Mouse (Mus musculus): ENCODE results near the gene Syn3. TPM values are rescaled to one million over a fixed set of nuclear protein-coding genes. Genes with fewer than 3 reads are reported as not detected.

The Syn3 gene
- polyA plus RNA-seq, 1 experiment from 2014 or later: 5.9 TPM

DNA sequence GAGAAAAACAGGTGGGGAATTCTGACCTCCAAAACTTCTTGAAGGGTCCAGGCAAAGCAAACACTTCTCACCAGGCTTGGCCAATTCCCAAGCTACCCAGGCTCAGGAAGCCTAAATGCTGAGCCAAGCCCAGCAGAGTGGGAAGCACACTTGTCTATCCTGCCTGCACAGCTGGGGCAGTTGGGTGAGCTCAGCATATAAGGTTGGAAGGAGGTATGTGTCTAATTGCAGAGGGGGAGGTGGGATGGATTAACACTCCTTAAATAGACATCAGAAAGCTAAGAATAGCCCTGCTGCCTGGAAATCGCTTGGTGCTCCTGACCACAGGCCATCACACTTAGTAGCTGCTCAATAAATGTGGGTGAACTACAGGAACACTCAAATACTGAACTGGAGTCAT is 185.2 kb downstream of the Syn3 start:
- TF ChIP-seq CTCF (IDR thresholded peaks at IDR 0.05; ENCODE audit: low read depth): no peak
- 79% methylated on average over 1 of the region's 1 CpGs for WGBS
- no peak for ATAC-seq (replicated peaks; ENCODE audit: low FRiP score, low read depth)

DNA sequence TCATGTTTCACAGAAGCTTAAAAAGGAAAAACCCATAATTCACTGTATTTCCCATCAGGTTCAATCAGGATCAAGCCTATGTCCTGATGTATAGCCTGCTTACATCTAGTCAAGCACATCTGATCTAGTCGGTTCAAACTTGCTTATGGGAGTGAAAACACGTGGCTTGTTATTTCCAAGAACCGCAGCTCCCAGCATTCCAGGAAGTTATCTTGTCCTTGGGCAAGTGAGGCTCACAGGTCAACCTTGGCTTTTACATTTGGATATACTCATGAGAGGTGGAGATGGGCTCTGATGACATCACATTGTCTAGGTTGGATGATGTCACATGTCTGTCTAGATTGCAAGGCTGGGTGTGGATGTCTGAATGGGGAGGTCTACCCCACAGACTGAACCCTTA is 185.7 kb downstream of the Syn3 start:
- ATAC-seq (replicated peaks; ENCODE audit: low FRiP score, low read depth) (no peak), DNase-seq (ENCODE audit: low spot score) (no peak)
- H3K27ac ChIP-seq: no peak overlapping the region
- no peaks in the 10 kb centered on the region for H3K9me3 ChIP-seq (replicated peaks; ENCODE audit: low read length)
- no peak overlapping the region for H3K9ac ChIP-seq (ENCODE audit: low read depth, low read length)
- H3K4me1 ChIP-seq (replicated peaks; ENCODE audit: insufficient read depth, low read length): peaks cover 6% of the 10 kb centered on the region; the same call in 1 of the 2 replicates
- no peaks in the 10 kb centered on the region for H3K27me3 ChIP-seq (ENCODE audit: insufficient read depth, low read length)
- H3K4me2 ChIP-seq (ENCODE audit: low read length): no peak overlapping the region
- no peak overlapping the region for H3K4me3 ChIP-seq (replicated peaks; ENCODE audit: low read depth, low read length)
- WGBS: 78% methylated on average over 3 of the region's 3 CpGs
- 0 out of 2 replicates have a peak, but pooled peaks cover 14% of the 10 kb centered on the region for H3K36me3 ChIP-seq (ENCODE audit: insufficient read depth, low read length)
- TF ChIP-seq CTCF (IDR thresholded peaks at IDR 0.05; ENCODE audit: low read depth): no peak

More for the DNA sequence above, 185.2 kb downstream of the Syn3 start:
- Histone ChIP-seq H3K4me2 (ENCODE audit: low read length) (no peak overlapping the region), H3K9me3 (replicated peaks; ENCODE audit: low read length) (no peaks in the 10 kb centered on the region), H3K27ac (no peak overlapping the region), H3K27me3 (ENCODE audit: insufficient read depth, low read length) (no peaks in the 10 kb centered on the region), H3K9ac (ENCODE audit: low read depth, low read length) (no peak overlapping the region), H3K4me3 (replicated peaks; ENCODE audit: low read depth, low read length) (no peak overlapping the region), H3K36me3 (ENCODE audit: insufficient read depth, low read length) (0 out of 2 replicates have a peak, but pooled peaks cover 14% of the 10 kb centered on the region), H3K4me1 (replicated peaks; ENCODE audit: insufficient read depth, low read length) (peaks cover 6% of the 10 kb centered on the region; the same call in 1 of the 2 replicates)
- DNase-seq (ENCODE audit: low spot score): no peak

DNA sequence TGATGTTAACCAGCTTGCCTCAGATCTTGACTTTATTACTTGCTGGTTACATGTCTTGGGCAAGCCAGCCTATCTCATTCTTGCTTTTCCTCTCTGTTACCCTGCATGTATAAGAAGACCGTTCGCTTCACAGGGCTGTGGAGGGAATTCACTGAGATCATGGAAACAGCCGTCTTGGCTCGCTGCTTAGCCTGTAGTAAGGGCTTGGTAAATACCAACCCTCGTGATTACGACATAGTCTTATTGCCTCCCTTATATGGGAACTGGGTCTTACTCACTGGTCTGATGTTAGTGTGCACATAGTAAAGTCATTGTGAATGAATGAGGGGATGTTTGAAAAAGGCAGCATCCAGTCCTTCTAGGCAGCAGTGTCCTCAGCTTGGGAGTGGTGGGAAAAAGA is 188.2 kb downstream of the Syn3 start:
- Histone ChIP-seq H3K27ac (peak overlapping the region; percentile 36; the same call in 1 of the 2 replicates), H3K27me3 (ENCODE audit: insufficient read depth, low read length) (no peaks in the 10 kb centered on the region), H3K4me1 (replicated peaks; ENCODE audit: insufficient read depth, low read length) (peaks cover 6% of the 10 kb centered on the region; the same call in 1 of the 2 replicates), H3K9me3 (replicated peaks; ENCODE audit: low read length) (no peaks in the 10 kb centered on the region), H3K4me2 (ENCODE audit: low read length) (no peak overlapping the region), H3K36me3 (ENCODE audit: insufficient read depth, low read length) (0 out of 2 replicates have a peak, but pooled peaks cover 21% of the 10 kb centered on the region), H3K4me3 (replicated peaks; ENCODE audit: low read depth, low read length) (no peak overlapping the region), H3K9ac (ENCODE audit: low read depth, low read length) (no peak overlapping the region)
- ATAC-seq (replicated peaks; ENCODE audit: low FRiP score, low read depth) (no peak), DNase-seq (ENCODE audit: low spot score) (peak; percentile 68)
- WGBS: 31% methylated on average over 6 of the region's 6 CpGs
- no peak for TF ChIP-seq CTCF (IDR thresholded peaks at IDR 0.05; ENCODE audit: low read depth)

DNA sequence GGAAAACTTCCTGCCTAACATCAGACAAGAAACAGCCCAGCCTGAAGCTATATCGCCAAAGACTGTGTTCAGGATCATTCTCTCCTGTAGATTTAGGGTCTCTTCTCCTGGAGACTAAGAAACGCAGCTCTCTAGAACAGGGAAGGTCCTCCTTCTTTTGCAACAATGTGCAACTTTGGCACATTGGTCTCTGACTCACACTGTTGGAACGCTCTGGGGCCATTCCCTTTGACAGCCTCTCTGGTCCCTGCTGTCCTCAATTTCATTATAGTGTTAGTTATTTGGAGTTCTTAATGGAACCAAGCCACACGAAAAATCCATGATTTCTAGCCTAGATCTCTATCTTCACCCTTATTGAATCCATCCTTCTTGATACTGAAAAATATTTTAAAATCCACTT is 191.5 kb downstream of the Syn3 start:
- ATAC-seq (replicated peaks; ENCODE audit: low FRiP score, low read depth): no peak

DNA sequence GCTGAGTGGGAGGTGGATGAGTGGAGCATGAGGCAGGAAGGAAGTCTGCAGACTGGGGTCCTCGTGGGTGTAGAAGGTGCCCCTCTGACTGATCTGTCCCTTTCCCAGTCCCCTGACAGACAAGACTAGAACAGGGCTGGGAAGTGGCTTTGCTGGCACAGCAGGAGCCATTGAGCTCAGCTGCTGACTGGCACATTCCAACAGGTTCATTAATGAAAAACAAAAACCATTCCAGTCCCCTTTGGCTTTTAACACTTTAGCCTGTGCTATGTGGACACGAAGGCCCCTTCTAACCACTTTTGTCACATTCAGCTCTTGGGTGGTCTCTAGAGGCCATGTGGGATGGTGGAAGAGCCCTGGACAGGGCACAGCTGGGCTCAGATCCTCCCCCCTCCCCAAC is 194.1 kb downstream of the Syn3 start:
- no peaks in the 10 kb centered on the region for H3K9me3 ChIP-seq (replicated peaks; ENCODE audit: low read length)
- peak overlapping the region; percentile 31 for H3K4me2 ChIP-seq (ENCODE audit: low read length)
- H3K27me3 ChIP-seq (ENCODE audit: insufficient read depth, low read length): no peaks in the 10 kb centered on the region
- DNase-seq (ENCODE audit: low spot score) (no peak), ATAC-seq (replicated peaks; ENCODE audit: low FRiP score, low read depth) (no peak)
- H3K9ac ChIP-seq (ENCODE audit: low read depth, low read length): no peak overlapping the region
- H3K27ac ChIP-seq: peak overlapping the region; percentile 38; the same call in 1 of the 2 replicates
- no peak for TF ChIP-seq CTCF (IDR thresholded peaks at IDR 0.05; ENCODE audit: low read depth)
- no peak overlapping the region for H3K4me3 ChIP-seq (replicated peaks; ENCODE audit: low read depth, low read length)
- WGBS: 23% methylated on average over 2 of the region's 2 CpGs
- H3K36me3 ChIP-seq (ENCODE audit: insufficient read depth, low read length): 0 out of 2 replicates have a peak, but pooled peaks cover 15% of the 10 kb centered on the region
- H3K4me1 ChIP-seq (replicated peaks; ENCODE audit: insufficient read depth, low read length): peaks cover 10% of the 10 kb centered on the region

More for the DNA sequence above, 191.5 kb downstream of the Syn3 start:
- no peak for DNase-seq (ENCODE audit: low spot score)
- H3K9me3 ChIP-seq (replicated peaks; ENCODE audit: low read length): no peaks in the 10 kb centered on the region
- H3K36me3 ChIP-seq (ENCODE audit: insufficient read depth, low read length): 0 out of 2 replicates have a peak, but pooled peaks cover 15% of the 10 kb centered on the region
- no peak overlapping the region for H3K27ac ChIP-seq
- H3K4me2 ChIP-seq (ENCODE audit: low read length): no peak overlapping the region
- H3K9ac ChIP-seq (ENCODE audit: low read depth, low read length): no peak overlapping the region
- peaks cover 10% of the 10 kb centered on the region for H3K4me1 ChIP-seq (replicated peaks; ENCODE audit: insufficient read depth, low read length)
- no peaks in the 10 kb centered on the region for H3K27me3 ChIP-seq (ENCODE audit: insufficient read depth, low read length)
- no peak for TF ChIP-seq CTCF (IDR thresholded peaks at IDR 0.05; ENCODE audit: low read depth)
- 79% methylated on average over 4 of the region's 4 CpGs for WGBS
- no peak overlapping the region for H3K4me3 ChIP-seq (replicated peaks; ENCODE audit: low read depth, low read length)

DNA sequence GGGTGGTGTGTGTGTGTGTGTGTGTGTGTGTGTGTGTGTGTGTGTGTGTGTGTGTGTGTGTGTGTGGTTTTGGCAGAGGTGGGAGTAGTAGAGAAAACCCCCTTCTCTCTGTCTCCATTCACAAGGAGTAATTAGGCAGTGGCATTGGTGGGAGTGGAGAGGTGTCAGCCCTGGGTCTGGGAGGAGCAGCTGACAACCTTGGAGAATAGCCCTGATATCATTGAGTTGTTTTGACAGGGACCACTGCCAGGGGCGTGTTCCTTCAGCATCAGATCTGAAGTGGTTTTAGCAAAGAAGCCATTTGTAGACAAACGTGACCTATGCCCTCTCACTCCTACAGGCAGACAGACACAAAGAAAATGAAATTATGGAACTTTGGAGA is 195.2 kb downstream of the Syn3 start:
- no peak overlapping the region for H3K27ac ChIP-seq
- peak overlapping the region; percentile 72; the same call in 1 of the 2 replicates for H3K4me3 ChIP-seq (replicated peaks; ENCODE audit: low read depth, low read length)
- H3K9ac ChIP-seq (ENCODE audit: low read depth, low read length): no peak overlapping the region; the same call in 1 of the 2 replicates
- peaks cover 10% of the 10 kb centered on the region for H3K4me1 ChIP-seq (replicated peaks; ENCODE audit: insufficient read depth, low read length)
- no peaks in the 10 kb centered on the region for H3K27me3 ChIP-seq (ENCODE audit: insufficient read depth, low read length)
- 0 out of 2 replicates have a peak, but pooled peaks cover 9% of the 10 kb centered on the region for H3K36me3 ChIP-seq (ENCODE audit: insufficient read depth, low read length)
- H3K4me2 ChIP-seq (ENCODE audit: low read length): peak overlapping the region; percentile 74
- H3K9me3 ChIP-seq (replicated peaks; ENCODE audit: low read length): no peaks in the 10 kb centered on the region
- no peak for TF ChIP-seq CTCF (IDR thresholded peaks at IDR 0.05; ENCODE audit: low read depth)
- DNase-seq (ENCODE audit: low spot score): no peak
- 67% methylated on average over 2 of the region's 2 CpGs for WGBS
- no peak for ATAC-seq (replicated peaks; ENCODE audit: low FRiP score, low read depth)

Measured in kidney, postnatal 0 days (tissue).